Mouse (Mus musculus) brain, embryonic 18.5 days (tissue): ENCODE measurements at regions not wholly inside any gene's neighbourhood (a gene's known extent, or its start where the extent isn't known, plus 50 kb on each side); places are given as distances from the start of the nearest gene placed in this dataset.

Experiments
- DNase-seq: peaks from one replicate; pipeline ENCODE4 v3.0.0-alpha.2; 2012; ENCODE audit warnings: low read depth, low spot score

DNA sequence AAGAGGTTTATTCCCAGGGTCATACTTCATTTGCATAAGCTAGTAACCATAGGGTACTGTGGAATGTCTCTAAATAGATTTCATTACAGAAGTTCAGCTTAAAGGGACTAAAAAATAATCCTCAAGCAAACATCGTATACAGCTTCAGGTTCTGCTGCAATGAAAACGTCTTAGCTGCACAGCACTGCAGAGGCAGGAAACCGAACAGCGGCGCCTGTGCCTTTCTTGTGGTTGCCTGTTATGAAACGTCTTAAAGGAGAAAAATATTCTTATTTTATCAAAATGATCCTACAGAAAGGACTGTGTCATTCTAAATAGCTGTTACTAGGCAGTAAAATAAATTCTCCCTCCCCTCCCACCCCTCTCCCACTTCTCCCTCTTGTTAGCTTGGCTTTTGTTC lies 226.0 kb upstream of the Fam241a start:
- no peak for DNase-seq

DNA sequence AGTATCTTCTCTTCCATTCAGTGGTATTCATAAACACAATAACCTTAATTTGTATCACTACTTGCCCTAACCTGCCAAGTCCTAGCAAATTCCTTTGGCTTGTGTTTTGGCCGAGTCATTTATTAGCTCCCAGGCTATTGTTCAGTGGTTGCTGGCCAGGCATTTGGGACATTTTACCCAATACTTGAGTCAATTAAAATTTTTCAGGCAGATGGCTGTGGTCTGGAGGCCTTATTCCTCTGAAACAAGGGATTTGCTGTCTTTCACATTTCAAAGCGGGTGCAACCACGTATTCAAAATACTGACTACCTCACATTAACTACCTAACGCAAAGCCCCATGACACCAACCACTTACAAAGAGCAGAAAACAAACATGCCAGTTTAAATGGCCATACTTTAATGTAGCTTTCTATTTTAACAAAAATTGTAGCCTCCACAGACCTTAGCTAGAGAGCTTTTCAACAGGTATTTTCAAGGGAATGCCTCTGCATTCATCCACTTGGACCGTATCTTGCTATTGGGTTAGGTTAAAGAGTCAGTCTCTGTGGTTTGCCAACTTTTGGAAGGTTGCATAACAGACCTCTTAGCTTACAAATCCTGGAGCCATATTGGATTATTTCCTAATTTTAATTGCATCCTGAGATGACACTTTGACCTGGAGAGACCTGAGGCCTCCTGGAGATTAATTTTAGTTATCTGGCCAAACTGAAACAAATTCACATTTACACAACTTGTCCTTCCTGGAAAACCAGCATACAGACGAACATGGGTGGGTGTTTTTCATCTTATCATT lies 224.7 kb upstream of the Fam241a start:
- DNase-seq: no peak

DNA sequence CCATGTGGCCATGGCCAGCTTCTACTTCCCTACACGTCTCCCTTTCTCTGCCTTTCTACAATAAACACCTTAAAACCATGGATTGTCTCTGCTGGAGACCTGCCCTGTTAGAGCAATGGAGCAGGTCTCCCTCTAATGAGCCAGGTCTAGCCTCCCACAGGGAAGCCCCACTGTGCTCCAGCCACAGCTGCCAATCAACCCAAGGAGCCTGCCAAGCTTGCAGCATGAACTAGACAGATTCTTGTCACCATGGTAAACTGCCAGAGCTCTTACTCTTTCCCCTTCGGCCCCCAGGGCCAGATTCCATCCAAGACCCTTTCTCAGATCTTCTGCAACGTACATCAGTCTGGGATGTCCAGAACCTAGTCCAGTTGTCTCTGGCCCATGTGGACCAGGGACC lies 217.1 kb upstream of the Fam241a start:
- DNase-seq: no peak

DNA sequence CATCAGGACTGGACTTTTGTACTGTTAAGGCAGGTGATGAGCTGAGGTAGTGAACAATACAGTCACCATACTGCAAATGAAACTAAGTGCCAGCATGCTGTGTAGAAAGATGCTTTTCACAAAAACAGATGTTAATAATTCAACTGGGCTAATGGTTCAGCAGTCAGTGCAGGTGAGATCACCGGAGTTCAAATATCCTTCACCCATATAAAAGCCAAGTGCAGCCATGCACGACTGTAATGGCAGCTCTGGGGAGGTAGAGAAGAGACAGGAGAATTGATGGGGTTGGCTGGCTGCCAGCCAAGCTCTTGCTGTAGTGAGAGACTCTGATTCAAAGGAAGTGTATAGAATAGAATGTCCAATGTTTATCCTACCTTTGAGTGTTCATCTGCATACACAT lies 214.3 kb upstream of the Fam241a start:
- DNase-seq: no peak

DNA sequence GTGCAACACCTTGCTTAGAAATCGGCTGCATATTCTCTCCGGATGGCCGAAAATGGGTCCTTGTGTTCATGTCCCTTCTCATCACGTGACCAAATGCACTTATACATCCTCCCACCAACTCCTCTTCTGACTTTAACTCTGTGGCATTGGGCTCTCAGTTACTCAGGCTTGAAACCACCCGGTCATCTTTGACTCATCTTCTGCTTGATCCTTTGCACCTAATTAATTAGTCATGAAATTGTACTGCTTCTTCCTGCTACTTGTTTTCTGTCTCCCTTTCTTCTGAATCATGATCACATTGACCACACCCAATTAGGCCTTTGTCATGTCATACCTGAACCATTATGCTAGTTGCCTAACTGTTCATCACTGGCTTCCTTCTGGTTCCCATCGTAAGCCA lies 208.4 kb upstream of the Fam241a start:
- no peak for DNase-seq

DNA sequence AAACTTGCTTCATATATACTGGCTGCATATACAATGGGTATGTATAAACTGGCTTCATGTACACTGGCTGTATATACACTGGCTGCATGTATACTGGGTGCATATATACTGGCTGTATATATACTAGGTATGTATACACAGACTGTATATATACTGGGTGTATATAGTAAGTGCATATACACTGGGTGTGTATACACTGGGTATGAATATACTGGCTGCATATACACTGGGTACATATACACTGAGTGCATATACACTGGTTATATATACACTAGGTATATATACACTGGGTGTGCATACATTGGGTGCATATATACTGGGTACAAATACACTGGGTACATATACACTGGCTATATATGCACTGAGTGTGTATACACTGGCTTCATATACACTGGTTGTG lies 196.9 kb upstream of the Fam241a start:
- DNase-seq: no peak

DNA sequence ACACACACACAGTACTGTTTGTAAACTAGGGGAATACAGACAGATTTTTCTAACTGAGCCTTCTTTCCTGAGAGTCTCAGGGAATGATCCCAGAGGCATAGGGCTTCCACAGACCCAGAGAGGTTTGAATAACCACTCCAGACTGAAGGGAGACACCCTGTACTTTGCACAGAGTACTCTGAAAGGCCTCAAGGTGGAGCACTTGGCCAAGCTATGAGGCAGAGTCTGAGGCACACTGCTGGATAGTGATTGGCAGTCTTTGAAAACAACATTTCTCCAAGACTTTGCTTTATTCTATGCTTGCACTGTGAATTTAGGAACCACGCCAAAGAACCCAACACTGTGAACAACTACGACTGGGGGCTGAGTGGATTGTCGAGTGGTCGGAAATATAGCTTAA lies 192.1 kb upstream of the Fam241a start:
- peak; percentile 24 for DNase-seq

DNA sequence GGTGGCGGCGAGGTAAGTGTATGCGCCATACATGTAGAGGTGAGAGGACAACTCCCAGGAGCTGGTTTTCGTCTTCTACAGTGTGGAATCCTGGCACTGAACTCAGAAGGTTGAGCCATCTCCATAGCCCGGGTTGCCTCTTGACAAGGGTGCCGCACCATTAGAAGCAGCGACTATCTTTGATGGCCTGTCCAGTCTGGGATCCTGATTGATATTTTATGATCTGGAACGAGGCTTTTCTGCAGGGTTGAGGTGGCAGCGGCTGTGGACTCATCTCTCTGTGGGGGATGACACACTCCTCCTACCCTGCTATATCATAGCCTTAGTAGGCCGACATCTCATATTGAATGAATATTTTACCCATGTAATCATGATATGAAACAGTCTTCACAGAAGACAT lies 191.0 kb upstream of the Fam241a start:
- no peak for DNase-seq

DNA sequence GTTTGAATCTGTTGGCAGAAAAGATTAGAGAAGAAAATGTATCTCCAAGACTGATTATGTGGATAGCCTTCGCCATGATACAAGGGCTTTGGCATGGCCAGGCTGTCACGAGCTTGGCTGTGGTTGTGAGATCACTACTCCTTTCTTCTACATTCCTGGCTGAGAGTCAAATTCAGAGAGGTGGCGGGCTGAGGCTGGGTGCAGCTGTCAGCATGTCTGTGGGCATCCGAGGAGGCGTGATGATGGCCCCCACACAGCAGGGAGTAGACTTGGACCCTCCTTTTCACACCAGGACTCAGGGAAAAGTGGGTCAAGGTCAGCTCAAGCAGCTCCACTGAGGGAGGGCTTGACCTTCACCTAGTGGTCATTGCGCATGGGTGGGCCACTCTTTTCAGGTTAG lies 186.3 kb upstream of the Fam241a start:
- no peak for DNase-seq

DNA sequence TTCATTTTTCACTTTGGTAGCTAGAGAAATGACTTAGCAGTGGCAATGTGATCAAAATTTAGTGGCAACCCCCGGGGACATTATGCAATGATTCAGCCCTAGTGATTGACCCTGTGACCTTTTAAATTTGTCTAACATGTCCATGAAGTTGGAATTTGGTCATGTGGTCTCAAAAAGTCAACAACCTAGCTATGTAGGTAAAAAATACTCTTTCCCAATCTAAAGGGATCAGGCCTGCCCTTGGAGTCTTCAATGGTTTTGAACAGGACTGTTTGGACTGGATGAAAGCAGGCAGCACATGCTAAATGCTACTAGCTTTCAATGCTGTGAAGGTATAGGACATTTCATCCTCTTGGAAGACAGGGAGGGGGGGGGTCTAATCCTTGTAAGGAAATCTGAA lies 185.3 kb upstream of the Fam241a start:
- DNase-seq: no peak

DNA sequence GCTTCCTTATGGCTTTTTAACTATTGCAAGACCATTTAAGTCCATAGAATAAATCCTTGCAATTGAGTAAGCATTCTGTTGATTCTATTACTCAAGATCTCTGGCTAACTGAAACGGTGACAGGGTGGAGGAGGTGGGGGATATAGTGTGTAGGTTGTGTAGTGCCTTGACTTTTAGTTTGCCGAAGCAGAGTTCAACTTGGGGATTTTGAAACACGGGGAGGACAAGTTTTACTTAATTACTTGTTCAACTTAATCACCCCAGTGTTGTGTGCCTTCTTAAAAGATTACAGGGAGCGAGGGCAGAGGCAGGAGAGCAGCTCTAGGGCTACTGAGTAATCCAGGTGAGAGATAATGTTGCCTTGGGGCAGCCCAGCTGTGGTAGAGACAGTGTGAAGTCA lies 171.7 kb upstream of the Fam241a start:
- no peak for DNase-seq

DNA sequence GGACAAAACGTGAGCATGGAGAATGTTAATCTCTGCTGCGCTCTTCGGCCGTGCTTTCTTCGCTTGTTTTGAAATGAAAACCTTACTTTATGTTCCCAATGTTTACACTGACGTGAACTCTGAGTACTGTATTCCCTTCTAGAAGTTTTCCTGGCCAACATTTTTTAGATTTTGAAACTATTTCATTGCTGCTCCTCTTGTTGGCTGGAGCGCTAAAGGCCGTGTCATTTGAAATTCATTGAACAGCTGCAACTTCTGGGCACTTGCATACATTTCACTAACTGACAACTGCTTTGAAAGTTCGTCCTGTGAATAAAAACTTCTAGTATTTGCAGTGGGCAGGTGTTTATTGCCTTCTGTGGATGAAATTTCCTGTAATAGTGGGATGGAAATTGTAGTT lies 157.9 kb upstream of the Fam241a start:
- no peak for DNase-seq

DNA sequence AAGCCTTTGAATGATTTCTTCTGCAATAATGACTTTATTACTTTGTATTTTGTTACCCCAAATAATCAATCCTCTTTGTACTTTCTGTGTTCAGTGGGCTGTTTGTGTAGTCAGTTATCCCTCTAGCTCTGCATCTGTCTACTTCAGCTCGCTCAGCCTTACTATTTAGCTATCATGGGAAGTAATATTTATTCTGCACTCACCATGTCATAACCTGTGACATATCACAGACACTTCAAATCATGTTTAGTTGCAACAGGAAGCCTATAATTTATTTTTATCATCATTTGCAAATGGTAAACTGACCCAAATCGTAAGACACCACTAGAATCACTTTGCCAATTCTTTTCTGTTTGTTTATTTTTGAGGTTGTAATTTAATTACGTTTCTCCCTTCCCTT lies 147.6 kb upstream of the Fam241a start:
- DNase-seq: no peak

DNA sequence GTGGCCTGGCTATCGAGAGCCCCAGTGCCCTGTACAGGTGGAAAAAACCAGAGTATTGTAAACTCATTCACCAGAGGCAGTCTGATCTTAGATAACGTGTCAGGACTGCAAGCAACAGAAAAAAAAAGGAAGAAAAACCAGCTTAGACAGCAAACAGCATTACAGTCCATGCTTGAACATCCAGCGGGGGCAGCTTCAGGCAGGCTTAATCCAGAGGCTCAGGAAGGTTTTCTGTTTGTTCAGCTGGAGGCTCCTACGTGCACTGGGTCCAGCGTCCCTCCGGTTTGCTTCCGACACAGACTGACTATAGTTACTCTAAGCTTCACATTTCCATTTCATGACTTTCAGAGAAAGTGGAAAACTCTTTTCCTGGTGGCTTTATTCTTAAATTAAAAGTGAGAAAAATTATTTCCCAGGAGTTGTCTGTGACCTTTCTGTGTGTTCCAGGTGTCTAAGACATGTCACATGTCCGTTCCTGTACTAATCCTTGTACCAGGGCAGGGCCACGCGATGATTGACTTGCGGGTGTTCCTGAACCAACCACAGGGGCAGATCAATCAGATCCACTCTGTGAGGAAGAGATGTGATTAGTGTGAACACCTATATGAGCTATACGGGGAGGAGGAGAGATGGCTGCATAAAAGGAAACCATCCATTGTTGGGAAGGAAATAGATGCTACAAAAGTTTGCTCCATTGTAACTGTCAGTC lies 144.4 kb upstream of the Fam241a start:
- no peak for DNase-seq

DNA sequence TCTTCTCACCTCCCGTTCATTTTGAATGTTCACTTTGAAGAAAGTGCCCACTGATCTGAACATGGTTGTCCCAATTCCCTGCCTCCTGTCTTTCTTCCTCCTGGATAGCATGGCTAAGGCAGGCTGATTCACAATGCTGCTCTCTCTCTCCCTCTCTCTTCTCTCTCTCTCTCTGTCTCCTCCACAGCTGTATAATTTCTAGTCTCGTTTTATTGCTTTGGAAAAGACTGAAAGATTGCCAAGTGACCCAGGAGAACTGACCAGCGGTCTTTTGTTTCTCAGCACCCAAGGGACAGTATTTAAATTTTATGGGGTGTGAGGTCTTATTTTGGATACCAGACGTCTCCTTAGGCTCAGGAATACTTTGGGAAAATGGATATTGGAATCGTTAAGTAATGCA lies 143.1 kb upstream of the Fam241a start:
- DNase-seq: no peak

DNA sequence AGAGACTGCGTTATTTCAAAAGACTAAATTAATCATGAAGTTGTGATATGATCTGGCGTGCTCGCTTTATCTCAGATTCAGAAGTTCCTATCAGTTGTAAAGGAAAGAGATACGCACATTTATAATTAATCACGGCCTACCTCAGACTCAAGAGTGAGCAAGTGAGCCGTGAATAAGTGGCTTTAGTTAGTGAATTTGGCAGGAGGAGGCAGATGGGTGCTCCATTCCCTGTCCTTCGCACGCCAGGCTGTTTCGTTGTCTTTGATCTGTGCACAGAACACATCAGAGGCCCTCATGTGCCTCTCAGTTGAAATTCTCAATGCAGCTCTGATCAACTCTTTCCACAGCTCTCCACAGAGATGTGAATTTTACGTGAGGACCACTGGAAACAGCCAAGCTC lies 140.4 kb upstream of the Fam241a start:
- no peak for DNase-seq

DNA sequence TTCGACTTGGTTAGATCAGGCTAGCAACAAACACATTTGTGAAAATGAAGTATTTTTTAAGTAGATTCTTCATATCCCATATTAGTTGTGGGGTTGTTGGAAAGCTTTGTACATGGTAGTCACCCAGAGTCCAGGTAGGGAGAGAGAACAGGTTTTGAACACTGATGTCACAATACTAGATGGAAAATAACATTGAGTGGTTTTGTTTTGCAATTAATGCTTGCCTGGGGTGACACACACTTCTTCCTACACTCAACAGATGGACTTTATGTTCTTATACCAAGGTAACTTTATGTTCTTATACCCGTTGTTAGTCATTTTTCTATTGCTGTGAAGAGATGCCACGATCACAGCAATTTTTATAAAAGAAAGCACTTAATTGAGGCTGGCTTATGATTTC lies 134.2 kb upstream of the Fam241a start:
- DNase-seq: no peak

DNA sequence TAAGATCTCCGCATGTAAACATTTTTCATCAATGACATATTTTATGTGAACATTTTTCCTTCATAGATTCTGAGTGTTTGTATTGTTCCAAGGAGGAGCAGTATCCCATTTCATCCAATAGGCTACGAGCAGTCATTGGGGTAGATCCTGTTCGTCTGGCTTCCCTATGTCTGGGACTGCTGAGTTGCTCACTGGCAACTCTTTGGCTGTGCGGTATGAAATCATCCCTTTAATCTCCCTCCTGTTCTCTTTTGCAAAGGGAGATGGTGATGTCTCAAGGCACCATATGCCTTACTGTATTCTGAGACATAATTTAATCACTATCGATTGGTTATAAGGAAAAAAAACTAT lies 133.4 kb upstream of the Fam241a start:
- DNase-seq: no peak

DNA sequence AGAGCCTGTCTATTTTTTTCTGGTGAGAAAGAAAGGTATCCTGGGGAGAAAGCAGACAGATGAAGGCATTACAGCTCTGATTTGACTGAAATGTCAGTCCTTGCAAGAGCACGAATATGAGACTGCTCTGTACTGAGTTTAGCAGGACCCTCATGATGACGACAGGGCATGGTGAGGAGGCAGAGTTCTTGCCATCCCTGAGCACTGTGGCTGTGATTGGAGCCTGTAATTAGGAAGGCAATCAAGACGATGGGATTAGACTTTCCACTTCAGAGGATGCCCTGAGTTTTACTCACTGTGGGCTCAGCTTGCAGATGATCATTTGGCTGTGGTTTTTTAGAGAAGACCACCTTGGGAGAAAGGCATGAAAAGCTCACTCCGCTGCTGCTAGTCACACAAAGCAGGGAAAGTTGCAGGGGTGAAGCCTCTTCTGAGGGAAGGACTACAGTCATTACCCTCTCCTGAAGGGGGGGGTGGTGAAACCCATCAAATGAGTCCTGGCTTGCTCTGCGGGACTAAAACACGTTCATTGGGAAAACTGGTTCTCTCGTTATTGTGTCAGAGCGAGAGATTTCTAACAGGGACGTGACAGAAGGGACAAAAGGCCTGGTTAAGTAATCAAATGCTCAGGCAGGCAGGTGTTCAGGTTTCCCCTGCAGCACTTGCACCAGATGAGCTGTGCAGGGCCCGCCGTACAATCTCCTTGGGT lies 132.9 kb upstream of the Fam241a start:
- no peak for DNase-seq

DNA sequence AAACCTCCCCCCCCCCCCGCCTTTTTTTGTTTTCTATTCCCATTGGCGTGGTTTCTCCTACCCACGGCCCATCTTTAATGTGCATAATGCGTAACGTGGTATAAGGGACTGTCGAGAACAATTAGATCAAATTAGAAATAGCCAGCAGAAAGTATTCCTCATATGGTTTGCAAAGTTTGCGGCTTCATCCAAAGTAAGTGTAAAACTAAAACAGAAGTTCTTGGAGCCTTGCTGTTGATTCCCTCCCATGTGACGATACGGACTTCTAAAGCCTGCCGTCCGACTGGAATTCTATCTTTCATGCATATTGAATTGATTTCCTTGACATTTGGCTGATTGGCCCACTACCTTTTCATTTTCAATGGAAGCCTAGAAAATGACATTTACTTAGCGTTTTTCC lies 128.7 kb upstream of the Fam241a start:
- no peak for DNase-seq

DNA sequence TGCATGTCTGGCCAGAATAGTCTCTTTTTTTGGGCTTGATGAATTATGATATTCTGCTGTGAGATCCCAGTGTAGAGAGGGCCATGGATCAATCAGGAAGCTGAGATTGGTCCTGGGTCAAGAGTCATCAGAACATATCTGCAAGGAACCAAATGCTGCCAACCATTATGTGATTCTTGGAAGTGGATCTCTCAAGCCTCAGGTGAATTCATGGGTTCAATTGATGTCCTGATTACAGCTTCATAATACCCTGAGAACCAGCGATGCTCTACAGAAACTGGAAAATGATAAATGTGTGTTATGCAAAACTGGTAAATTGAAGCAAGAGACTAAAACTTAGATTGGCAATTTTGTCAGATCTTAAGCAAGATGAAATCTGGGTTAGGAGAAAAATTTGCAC lies 118.8 kb upstream of the Fam241a start:
- DNase-seq: no peak

DNA sequence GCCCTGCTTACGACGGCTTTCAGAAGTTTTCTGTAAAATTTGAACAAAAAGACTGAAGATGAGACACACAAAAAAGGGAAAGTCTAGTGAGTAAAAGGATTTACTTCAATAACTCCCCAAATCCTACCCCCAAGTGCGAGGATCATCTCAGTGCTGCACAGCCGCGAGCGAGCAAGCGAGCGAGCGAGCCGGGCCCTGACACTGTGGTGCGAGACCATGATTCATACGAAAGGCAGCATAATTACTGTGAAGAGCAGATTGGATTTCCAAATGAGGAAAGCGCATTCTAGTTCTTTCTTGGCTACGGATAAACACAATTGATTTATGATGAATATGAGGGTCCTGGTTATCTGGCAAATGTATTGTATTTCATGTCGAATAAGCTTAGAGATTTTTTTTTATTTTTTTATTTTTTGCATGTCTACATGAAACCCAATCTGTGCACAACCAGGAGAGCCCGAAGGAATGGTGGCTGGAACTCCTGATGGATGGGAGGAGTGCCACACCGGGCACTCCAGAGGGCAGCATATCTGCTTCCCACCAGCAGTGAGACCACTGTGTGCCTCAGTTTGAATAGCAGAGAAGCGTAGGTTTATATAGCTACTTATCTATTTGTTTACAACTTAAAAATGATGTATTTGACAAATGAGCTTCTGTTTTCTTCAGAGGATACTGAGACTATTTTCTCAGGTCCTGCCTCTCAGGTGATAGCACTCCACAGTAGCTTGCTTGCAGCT lies 106.9 kb upstream of the Fam241a start:
- no peak for DNase-seq
